Mouse (Mus musculus) intestine, postnatal 0 days (tissue): Measurements from ENCODE around the gene Hist1h4h. TPM values are rescaled to one million over a fixed set of nuclear protein-coding genes. Genes with fewer than 3 reads are reported as not detected.

ENCODE experiments used
- ATAC-seq: fragments of 200-750 bp; cut with Nextera tagmentation; 2 replicates; pipeline ENCODE4 v1.8.0; 2017; ENCODE audit warnings: mild to moderate bottlenecking, moderate TSS enrichment, moderate library complexity
- H3K27ac ChIP-seq: fragments of 300-500 bp; sonication (generic); 2 replicates; pipeline ENCODE4 v1.5.1; 2014; ENCODE audit warnings: mild to moderate bottlenecking, low read depth, low read length, moderate library complexity
- H3K27me3 ChIP-seq: fragments of 300-500 bp; sonication (generic); replicated peaks from 2 replicates; pipeline ENCODE4 v1.6.1; 2014; ENCODE audit warnings: low read length, mixed read lengths; ENCODE audit not compliant: control insufficient read depth, insufficient read depth
- H3K36me3 ChIP-seq: fragments of 300-500 bp; sonication (generic); 2 replicates; pipeline ENCODE4 v1.6.1; 2014; ENCODE audit warnings: mild to moderate bottlenecking, moderate library complexity; ENCODE audit not compliant: control insufficient read depth, insufficient read depth
- H3K4me1 ChIP-seq: fragments of 300-500 bp; sonication (generic); replicated peaks from 2 replicates; pipeline ENCODE4 v1.6.1; 2014; ENCODE audit warnings: antibody characterized with exemption, low read length, mixed read lengths; ENCODE audit not compliant: control insufficient read depth, insufficient read depth
- H3K4me2 ChIP-seq: fragments of 300-500 bp; sonication (generic); replicated peaks from 2 replicates; pipeline ENCODE4 v1.6.1; 2014; ENCODE audit warnings: low read depth, mild to moderate bottlenecking, moderate library complexity
- H3K4me3 ChIP-seq: fragments of 300-500 bp; sonication (generic); 2 replicates; pipeline ENCODE4 v1.5.1; 2014; ENCODE audit warnings: low read depth, low read length
- H3K9ac ChIP-seq: fragments of 300-500 bp; sonication (generic); 2 replicates; pipeline ENCODE4 v1.6.1; 2014; ENCODE audit warnings: mild to moderate bottlenecking, low read depth, low read length
- H3K9me3 ChIP-seq: fragments of 300-500 bp; sonication (generic); 2 replicates; pipeline ENCODE4 v1.6.1; 2016; ENCODE audit warnings: mixed run types; ENCODE audit not compliant: control insufficient read depth
- CTCF ChIP-seq: sonication (generic); IDR thresholded peaks from 2 replicates; pipeline ENCODE4 v1.5.1; 2016; ENCODE audit warnings: low read depth, mild to moderate bottlenecking, control low read depth, antibody characterized with exemption, moderate library complexity
- WGBS: fragments of 180-500 bp; shearing (Covaris S2); extraction: QIAGEN DNeasy Blood & Tissue Kit; methylation state at CpG from one replicate; pipeline ENCODE4 v1.1.7; 2014; 5-methylcytosine and 5-hydroxymethylcytosine counted together
- polyA plus RNA-seq: library from polyadenylated mRNA; unstranded; fragments of >200 nt; fragmentation: Nextera tagmentation; extraction: Ambion mirVana; gene quantifications from 2 replicates; pipeline ENCODE4 v1.2.1, GENCODE M21; 2015

Gene Hist1h4h
- polyA plus RNA-seq, 1 experiment from 2014 or later = 6.1 TPM

- H3K9ac ChIP-seq = no peak overlapping the region
- ATAC-seq = no peak
- no peak overlapping the region for H3K4me3 ChIP-seq
- no peak for TF ChIP-seq CTCF
- H3K27ac ChIP-seq = no peak overlapping the region
- peaks cover 6% of the 10 kb centered on the region; the same call in 1 of the 2 replicates for H3K4me1 ChIP-seq
- H3K36me3 ChIP-seq = no peaks in the 10 kb centered on the region
- H3K27me3 ChIP-seq = no peaks in the 10 kb centered on the region
- no peak overlapping the region for H3K4me2 ChIP-seq
- 36% methylated on average over 5 of the region's 5 CpGs for WGBS
- no peaks in the 10 kb centered on the region for H3K9me3 ChIP-seq
These were observed 6.9 kb upstream of the Hist1h4h start for GRCm38 (mm10) chr13:23523976-23524375.

DNA sequence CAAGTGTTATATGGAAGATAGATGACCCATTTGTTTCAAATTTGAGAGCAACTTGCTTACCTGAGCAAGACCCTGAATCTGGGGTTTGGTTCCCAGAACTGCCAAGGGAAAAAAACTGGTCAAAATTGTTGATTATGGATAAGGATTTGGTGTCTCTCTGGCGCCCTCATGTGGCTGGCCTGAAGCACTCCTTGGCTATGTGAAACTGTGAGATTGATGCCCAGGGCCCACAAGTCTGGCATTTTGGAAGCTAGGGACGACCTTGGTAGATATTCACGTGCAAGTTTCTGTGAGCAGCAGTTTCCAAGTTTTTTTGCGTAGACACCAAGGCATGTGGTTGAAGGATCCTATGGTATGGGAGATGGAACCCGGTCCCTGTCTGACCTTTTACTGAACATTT lies 6.2 kb upstream of the Hist1h4h start:
- Histone ChIP-seq H3K9ac (no peak overlapping the region), H3K4me2 (no peak overlapping the region), H3K4me3 (no peak overlapping the region), H3K27ac (no peak overlapping the region), H3K27me3 (no peaks in the 10 kb centered on the region), H3K9me3 (no peaks in the 10 kb centered on the region), H3K36me3 (no peaks in the 10 kb centered on the region), H3K4me1 (peaks cover 6% of the 10 kb centered on the region; the same call in 1 of the 2 replicates)
- ATAC-seq = no peak
- TF ChIP-seq CTCF = peak; percentile 92
- 11% methylated on average over 5 of the region's 5 CpGs for WGBS

DNA sequence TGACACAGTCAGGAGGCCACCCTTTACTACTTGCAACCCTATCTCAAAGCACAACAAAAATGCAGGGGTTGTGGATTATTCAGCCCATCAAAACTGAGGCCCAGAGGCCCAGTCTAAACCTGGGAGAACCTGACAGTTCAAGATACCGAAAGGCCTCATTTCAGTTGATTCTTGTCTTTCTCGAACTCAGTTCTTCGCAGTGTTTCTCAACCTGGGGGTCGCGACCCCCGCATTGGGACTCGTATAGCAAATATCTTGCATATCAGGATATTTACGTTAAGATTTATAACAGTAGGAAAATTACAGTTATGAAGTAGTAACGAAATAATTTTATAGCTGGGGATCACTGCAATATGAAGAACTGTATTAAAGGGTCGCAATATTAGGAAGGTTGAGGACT lies 4.9 kb upstream of the Hist1h4h start:
- no peak overlapping the region for H3K9ac ChIP-seq
- H3K4me1 ChIP-seq = peaks cover 6% of the 10 kb centered on the region; the same call in 1 of the 2 replicates
- no peaks in the 10 kb centered on the region for H3K9me3 ChIP-seq
- WGBS = 3% methylated on average over 10 of the region's 10 CpGs
- ATAC-seq = no peak
- no peaks in the 10 kb centered on the region for H3K27me3 ChIP-seq
- H3K27ac ChIP-seq = no peak overlapping the region
- no peak for TF ChIP-seq CTCF
- peak overlapping the region; percentile 49 for H3K4me3 ChIP-seq
- H3K4me2 ChIP-seq = peak overlapping the region; percentile 64
- no peaks in the 10 kb centered on the region for H3K36me3 ChIP-seq

- H3K27ac ChIP-seq = no peak overlapping the region
- ATAC-seq = peak; percentile 44; the same call in 1 of the 2 replicates
- no peaks in the 10 kb centered on the region for H3K36me3 ChIP-seq
These were observed 4.5 kb upstream of the Hist1h4h start for GRCm38 (mm10) chr13:23526312-23526711.

DNA sequence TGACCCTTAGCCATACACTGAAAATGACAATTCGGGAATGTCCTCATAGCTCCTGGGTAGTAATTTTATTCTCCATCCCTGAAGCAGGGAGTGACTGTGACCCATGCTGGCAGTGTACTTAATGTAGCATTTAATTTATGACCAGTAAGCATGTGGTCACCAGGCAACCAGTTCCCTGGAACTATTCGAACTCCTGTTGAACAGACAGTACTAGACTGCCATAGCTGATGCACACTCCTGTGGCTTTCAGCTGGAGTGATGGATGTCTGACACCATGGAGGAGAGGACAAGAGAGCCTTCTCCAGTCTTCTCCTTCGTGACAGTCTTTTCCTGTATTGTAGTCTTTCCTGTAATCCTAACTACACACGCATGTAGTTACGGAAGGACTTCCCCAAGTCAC lies 1.8 kb upstream of the Hist1h4h start:
- Histone ChIP-seq H3K4me2 (no peak overlapping the region), H3K4me3 (no peak overlapping the region), H3K36me3 (no peaks in the 10 kb centered on the region), H3K27ac (no peak overlapping the region), H3K9ac (no peak overlapping the region), H3K4me1 (peaks cover 6% of the 10 kb centered on the region; the same call in 1 of the 2 replicates), H3K9me3 (no peaks in the 10 kb centered on the region), H3K27me3 (no peaks in the 10 kb centered on the region)
- no peak for TF ChIP-seq CTCF
- WGBS = 80% methylated on average over 5 of the region's 5 CpGs
- no peak for ATAC-seq

More at GRCm38 (mm10) chr13:23526312-23526711, 4.5 kb upstream of the Hist1h4h start:
- WGBS = under 1% methylated on average over 17 of the region's 17 CpGs
- H3K27me3 ChIP-seq = no peaks in the 10 kb centered on the region
- H3K4me3 ChIP-seq = peak overlapping the region; percentile 49
- H3K9ac ChIP-seq = peak overlapping the region; percentile 34; the same call in 1 of the 2 replicates
- peak overlapping the region; percentile 64 for H3K4me2 ChIP-seq
- H3K4me1 ChIP-seq = peaks cover 6% of the 10 kb centered on the region; the same call in 1 of the 2 replicates
- no peaks in the 10 kb centered on the region for H3K9me3 ChIP-seq
- no peak for TF ChIP-seq CTCF

- no peaks in the 10 kb centered on the region for H3K27me3 ChIP-seq
- peak overlapping the region; percentile 74 for H3K4me2 ChIP-seq
These were observed 1.2 kb upstream of the Hist1h4h start for GRCm38 (mm10) chr13:23529480-23530165.

More at GRCm38 (mm10) chr13:23529480-23530165, 1.2 kb upstream of the Hist1h4h start:
- Histone ChIP-seq H3K4me1 (peaks cover 6% of the 10 kb centered on the region; the same call in 1 of the 2 replicates), H3K9ac (no peak overlapping the region), H3K36me3 (no peaks in the 10 kb centered on the region), H3K27ac (no peak overlapping the region), H3K4me3 (peak overlapping the region; percentile 49), H3K9me3 (no peaks in the 10 kb centered on the region)
- WGBS = 18% methylated on average over 2 of the region's 2 CpGs
- ATAC-seq = no peak
- no peak for TF ChIP-seq CTCF
